Mouse (Mus musculus) cerebellum, adult 2 months (tissue): Measurements from ENCODE around the gene Fgfr2.

ENCODE experiments used
- CTCF ChIP-seq: fragments of 200-500 bp; IDR thresholded peaks from 2 replicates; pipeline ENCODE4 v1.5.1; 2011; ENCODE audit warnings: low read depth, mild to moderate bottlenecking, control low read depth, low read length, moderate library complexity, borderline replicate concordance; ENCODE audit not compliant: insufficient read depth
- POLR2A ChIP-seq: fragments of 200-500 bp; IDR thresholded peaks from 2 replicates; pipeline ENCODE4 v1.6.1; 2011; ENCODE audit warnings: low read length, control low read depth, borderline replicate concordance; ENCODE audit not compliant: insufficient read depth

GRCm38 (mm10) chr7:130168296-130168695 lies 2954.9 kb downstream of the Fgfr2 start:
- TF ChIP-seq CTCF = no peak
- TF ChIP-seq POLR2A = no peak
